Mouse (Mus musculus): ENCODE results near the gene E030018B13Rik. TPM values are rescaled to one million over a fixed set of nuclear protein-coding genes. Genes with fewer than 3 reads are reported as not detected.

E030018B13Rik gene
- polyA plus RNA-seq, 1 experiment from 2014 or later = 0.25 TPM

- Histone ChIP-seq H3K9me3 (ENCODE audit: control insufficient read depth, low read depth, low read length) (no peaks in the 10 kb centered on the region), H3K36me3 (ENCODE audit: control insufficient read depth, insufficient read depth, low read length) (no peaks in the 10 kb centered on the region), H3K9ac (replicated peaks; ENCODE audit: low read depth, low read length) (no peak overlapping the region), H3K4me3 (ENCODE audit: low read depth, low read length) (no peak overlapping the region), H3K4me1 (ENCODE audit: control insufficient read depth, insufficient read depth, low read length) (peaks cover 39% of the 10 kb centered on the region), H3K27me3 (ENCODE audit: control insufficient read depth, insufficient read depth, low read length) (no peaks in the 10 kb centered on the region), H3K4me2 (replicated peaks; ENCODE audit: low read depth, low read length) (no peak overlapping the region), H3K27ac (ENCODE audit: low read length) (no peak overlapping the region)
- ATAC-seq (ENCODE audit: insufficient number of reproducible peaks, insufficient read depth, low FRiP score, low read depth) = no peak
- WGBS = 75% methylated on average over 2 of the region's 2 CpGs
Observed at GRCm38 (mm10) chr7:63914891-63915290, 1.8 kb upstream of the E030018B13Rik start.

DNA sequence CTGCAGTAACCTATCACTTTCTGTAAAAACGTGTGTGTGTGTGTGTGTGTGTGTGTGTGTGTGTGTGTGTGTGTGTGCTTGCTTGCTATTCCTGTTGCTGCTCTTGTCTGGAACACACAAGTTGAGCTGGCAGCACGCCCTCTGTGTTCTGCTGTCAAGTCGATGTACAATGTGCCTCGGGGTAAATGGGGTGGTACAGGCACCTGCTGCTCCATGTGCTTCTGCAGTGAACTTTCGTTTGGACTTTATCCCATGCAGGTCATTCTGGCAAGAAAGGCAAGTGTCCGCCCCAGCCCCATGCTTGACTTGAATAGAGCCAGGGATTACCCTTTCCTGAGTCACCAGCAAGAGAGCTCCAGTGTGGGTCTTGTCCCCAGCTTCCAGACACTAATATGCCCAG lies 1.0 kb downstream of the E030018B13Rik start:
- no peaks in the 10 kb centered on the region for H3K36me3 ChIP-seq (ENCODE audit: control insufficient read depth, insufficient read depth, low read length)
- 61% methylated on average over 6 of the region's 6 CpGs for whole genome bisulfite sequencing
- H3K4me3 ChIP-seq (ENCODE audit: low read depth, low read length) = no peak overlapping the region
- H3K27me3 ChIP-seq (ENCODE audit: control insufficient read depth, insufficient read depth, low read length) = no peaks in the 10 kb centered on the region
- no peak for ATAC-seq (ENCODE audit: insufficient number of reproducible peaks, insufficient read depth, low FRiP score, low read depth)
- no peaks in the 10 kb centered on the region for H3K9me3 ChIP-seq (ENCODE audit: control insufficient read depth, low read depth, low read length)
- H3K4me1 ChIP-seq (ENCODE audit: control insufficient read depth, insufficient read depth, low read length) = peaks cover 19% of the 10 kb centered on the region
- H3K27ac ChIP-seq (ENCODE audit: low read length) = no peak overlapping the region
- H3K4me2 ChIP-seq (replicated peaks; ENCODE audit: low read depth, low read length) = no peak overlapping the region
- H3K9ac ChIP-seq (replicated peaks; ENCODE audit: low read depth, low read length) = no peak overlapping the region

DNA sequence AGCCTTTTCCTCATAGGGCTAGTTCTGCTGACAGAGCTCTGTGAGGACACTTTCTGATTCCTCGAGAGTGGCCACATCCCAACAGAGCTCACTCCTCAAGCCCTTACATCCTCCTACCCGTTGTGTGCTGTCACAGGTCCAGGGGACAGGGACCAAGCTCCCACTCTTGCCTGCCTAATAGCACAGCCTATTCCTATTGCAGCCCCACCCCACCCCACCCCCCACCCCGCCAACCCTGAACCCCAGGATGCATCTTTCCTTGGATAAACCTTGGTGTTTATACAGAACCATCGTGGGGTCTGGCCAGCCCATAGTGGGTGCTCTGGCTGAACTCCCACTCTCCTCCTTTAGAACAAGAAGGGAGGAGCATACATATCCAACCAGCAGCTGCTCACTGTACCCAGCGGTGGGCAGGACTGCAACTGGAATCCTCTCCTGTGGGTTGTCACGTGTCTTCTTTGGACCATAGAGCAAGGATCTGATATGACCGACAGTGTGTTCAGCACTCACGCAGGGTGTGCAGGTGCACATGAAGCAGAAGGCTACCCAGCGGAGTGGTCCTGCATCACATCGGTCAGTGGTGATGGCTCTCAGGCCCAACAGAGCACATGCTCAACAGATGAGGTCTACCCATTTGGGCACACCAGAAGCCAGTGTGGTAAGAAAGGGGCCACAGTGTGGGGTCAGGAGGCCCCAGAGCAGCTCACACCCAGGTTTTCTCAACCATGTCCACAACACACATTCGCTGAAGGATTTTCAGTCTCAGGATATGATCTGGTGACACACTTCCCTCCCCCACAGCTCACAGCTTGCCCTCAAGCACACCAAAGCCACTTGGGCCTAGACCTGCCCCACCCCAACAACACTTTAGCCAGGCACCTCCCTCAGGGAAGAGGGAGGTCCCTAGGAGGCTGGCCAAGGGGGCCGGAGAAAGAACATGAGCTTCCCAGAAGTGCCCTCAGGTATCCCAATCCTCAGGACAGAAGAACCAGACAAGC lies 2.4 kb downstream of the E030018B13Rik start:
- Histone ChIP-seq H3K27ac (ENCODE audit: low read length) (no peak overlapping the region), H3K4me1 (ENCODE audit: control insufficient read depth, insufficient read depth, low read length) (peaks cover 7% of the 10 kb centered on the region; the same call in 1 of the 2 replicates), H3K4me2 (replicated peaks; ENCODE audit: low read depth, low read length) (no peak overlapping the region), H3K36me3 (ENCODE audit: control insufficient read depth, insufficient read depth, low read length) (no peaks in the 10 kb centered on the region), H3K4me3 (ENCODE audit: low read depth, low read length) (no peak overlapping the region), H3K9me3 (ENCODE audit: control insufficient read depth, low read depth, low read length) (no peaks in the 10 kb centered on the region), H3K9ac (replicated peaks; ENCODE audit: low read depth, low read length) (no peak overlapping the region), H3K27me3 (ENCODE audit: control insufficient read depth, insufficient read depth, low read length) (no peaks in the 10 kb centered on the region)
- no peak for ATAC-seq (ENCODE audit: insufficient number of reproducible peaks, insufficient read depth, low FRiP score, low read depth)
- WGBS = 83% methylated on average over 12 of the region's 12 CpGs

GRCm38 (mm10) chr7:63921909-63922562 lies 5.4 kb downstream of the E030018B13Rik start:
- ATAC-seq (ENCODE audit: insufficient number of reproducible peaks, insufficient read depth, low FRiP score, low read depth) = no peak
- 60% methylated on average over 8 of the region's 8 CpGs for WGBS
- Histone ChIP-seq H3K4me2 (replicated peaks; ENCODE audit: low read depth, low read length) (no peak overlapping the region), H3K9ac (replicated peaks; ENCODE audit: low read depth, low read length) (no peak overlapping the region), H3K4me1 (ENCODE audit: control insufficient read depth, insufficient read depth, low read length) (peaks cover 26% of the 10 kb centered on the region), H3K36me3 (ENCODE audit: control insufficient read depth, insufficient read depth, low read length) (no peaks in the 10 kb centered on the region), H3K9me3 (ENCODE audit: control insufficient read depth, low read depth, low read length) (no peaks in the 10 kb centered on the region), H3K27me3 (ENCODE audit: control insufficient read depth, insufficient read depth, low read length) (no peaks in the 10 kb centered on the region), H3K27ac (ENCODE audit: low read length) (no peak overlapping the region), H3K4me3 (ENCODE audit: low read depth, low read length) (no peak overlapping the region)

GRCm38 (mm10) chr7:63922571-63922970 lies 5.9 kb downstream of the E030018B13Rik start:
- ATAC-seq (ENCODE audit: insufficient number of reproducible peaks, insufficient read depth, low FRiP score, low read depth) = no peak
- Histone ChIP-seq H3K27ac (ENCODE audit: low read length) (no peak overlapping the region), H3K4me1 (ENCODE audit: control insufficient read depth, insufficient read depth, low read length) (peaks cover 26% of the 10 kb centered on the region), H3K4me3 (ENCODE audit: low read depth, low read length) (no peak overlapping the region), H3K4me2 (replicated peaks; ENCODE audit: low read depth, low read length) (no peak overlapping the region), H3K9me3 (ENCODE audit: control insufficient read depth, low read depth, low read length) (no peaks in the 10 kb centered on the region), H3K9ac (replicated peaks; ENCODE audit: low read depth, low read length) (no peak overlapping the region), H3K27me3 (ENCODE audit: control insufficient read depth, insufficient read depth, low read length) (no peaks in the 10 kb centered on the region), H3K36me3 (ENCODE audit: control insufficient read depth, insufficient read depth, low read length) (no peaks in the 10 kb centered on the region)
- 53% methylated on average over 2 of the region's 2 CpGs for WGBS

DNA sequence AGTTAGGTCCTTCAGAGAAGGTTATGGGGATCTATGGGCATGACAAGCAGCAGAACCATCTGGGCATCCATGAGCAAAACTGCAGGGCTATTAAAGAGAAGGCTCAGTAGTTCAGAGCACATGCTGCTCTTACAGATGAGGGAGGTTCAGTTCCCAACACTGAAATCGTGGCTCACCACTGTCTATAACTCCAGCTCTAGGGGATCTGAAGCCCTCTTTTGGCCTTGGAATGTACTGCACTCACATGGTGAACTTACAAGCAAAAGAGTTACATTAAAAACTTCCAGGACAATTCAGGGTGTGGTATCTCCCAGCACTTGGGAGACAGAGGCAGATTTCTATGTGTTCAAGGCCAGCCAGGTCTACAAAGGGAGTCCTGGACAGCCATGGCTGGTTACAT lies 6.3 kb downstream of the E030018B13Rik start:
- Histone ChIP-seq H3K9me3 (ENCODE audit: control insufficient read depth, low read depth, low read length) (no peaks in the 10 kb centered on the region), H3K4me1 (ENCODE audit: control insufficient read depth, insufficient read depth, low read length) (peaks cover 26% of the 10 kb centered on the region), H3K27ac (ENCODE audit: low read length) (no peak overlapping the region), H3K4me3 (ENCODE audit: low read depth, low read length) (no peak overlapping the region), H3K9ac (replicated peaks; ENCODE audit: low read depth, low read length) (no peak overlapping the region), H3K27me3 (ENCODE audit: control insufficient read depth, insufficient read depth, low read length) (no peaks in the 10 kb centered on the region), H3K4me2 (replicated peaks; ENCODE audit: low read depth, low read length) (no peak overlapping the region), H3K36me3 (ENCODE audit: control insufficient read depth, insufficient read depth, low read length) (no peaks in the 10 kb centered on the region)
- no peak for ATAC-seq (ENCODE audit: insufficient number of reproducible peaks, insufficient read depth, low FRiP score, low read depth)
- WGBS = 85% methylated on average over 1 of the region's 1 CpGs

- H3K9ac ChIP-seq (replicated peaks; ENCODE audit: low read depth, low read length) = no peak overlapping the region
- WGBS = 44% methylated on average over 1 of the region's 1 CpGs
- no peak overlapping the region for H3K4me2 ChIP-seq (replicated peaks; ENCODE audit: low read depth, low read length)
- H3K27me3 ChIP-seq (ENCODE audit: control insufficient read depth, insufficient read depth, low read length) = no peaks in the 10 kb centered on the region
- H3K27ac ChIP-seq (ENCODE audit: low read length) = peak overlapping the region; percentile 69
- peaks cover 26% of the 10 kb centered on the region for H3K4me1 ChIP-seq (ENCODE audit: control insufficient read depth, insufficient read depth, low read length)
- H3K4me3 ChIP-seq (ENCODE audit: low read depth, low read length) = no peak overlapping the region
- H3K36me3 ChIP-seq (ENCODE audit: control insufficient read depth, insufficient read depth, low read length) = no peaks in the 10 kb centered on the region
- ATAC-seq (ENCODE audit: insufficient number of reproducible peaks, insufficient read depth, low FRiP score, low read depth) = no peak
- H3K9me3 ChIP-seq (ENCODE audit: control insufficient read depth, low read depth, low read length) = no peaks in the 10 kb centered on the region
Observed at GRCm38 (mm10) chr7:63924151-63924550, 7.5 kb downstream of the E030018B13Rik start.

DNA sequence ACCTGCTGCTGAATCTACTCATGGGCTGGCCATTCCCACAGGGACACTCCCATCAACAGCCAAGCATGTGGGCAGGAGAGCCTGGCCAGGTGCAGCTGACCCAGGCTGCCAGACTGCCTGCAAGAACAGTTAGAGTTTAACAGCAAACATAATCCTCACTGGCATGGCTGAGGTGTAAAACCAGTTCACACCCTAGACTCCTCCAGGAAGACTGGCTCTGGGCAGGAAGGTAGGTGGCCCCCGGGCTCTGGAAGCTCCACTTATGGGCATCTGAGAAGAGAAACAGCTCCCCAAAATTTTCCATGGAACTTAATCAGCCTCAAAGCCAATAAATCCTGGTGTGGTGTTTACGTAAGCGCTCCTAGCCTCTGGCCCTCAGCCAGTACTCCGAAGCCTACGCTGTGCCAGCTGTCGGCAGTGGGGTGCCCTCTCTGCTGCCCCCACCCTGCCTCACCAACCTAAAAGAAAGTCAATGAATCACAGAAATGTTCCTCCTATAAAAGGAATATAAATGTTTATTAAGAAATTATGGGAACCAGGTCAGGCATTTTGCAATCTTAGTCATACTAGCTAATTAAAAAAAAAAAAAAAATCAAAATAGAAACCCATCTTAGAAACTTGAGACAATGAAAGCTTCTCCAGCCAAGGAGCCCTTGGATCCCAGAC lies 8.2 kb downstream of the E030018B13Rik start:
- no peaks in the 10 kb centered on the region for H3K36me3 ChIP-seq (ENCODE audit: control insufficient read depth, insufficient read depth, low read length)
- ATAC-seq (ENCODE audit: insufficient number of reproducible peaks, insufficient read depth, low FRiP score, low read depth) = 0 out of 2 replicates have a peak, but pooled peaks have one; percentile 30
- 25% methylated on average over 6 of the region's 6 CpGs for WGBS
- H3K9me3 ChIP-seq (ENCODE audit: control insufficient read depth, low read depth, low read length) = no peaks in the 10 kb centered on the region
- H3K4me3 ChIP-seq (ENCODE audit: low read depth, low read length) = no peak overlapping the region
- no peak overlapping the region for H3K9ac ChIP-seq (replicated peaks; ENCODE audit: low read depth, low read length)
- H3K4me2 ChIP-seq (replicated peaks; ENCODE audit: low read depth, low read length) = no peak overlapping the region; the same call in 1 of the 2 replicates
- H3K4me1 ChIP-seq (ENCODE audit: control insufficient read depth, insufficient read depth, low read length) = peaks cover 26% of the 10 kb centered on the region
- H3K27ac ChIP-seq (ENCODE audit: low read length) = peak overlapping the region; percentile 69
- no peaks in the 10 kb centered on the region for H3K27me3 ChIP-seq (ENCODE audit: control insufficient read depth, insufficient read depth, low read length)

Data from stomach, embryonic 14.5 days (tissue).